Mouse (Mus musculus): ENCODE data around the gene Sytl1. TPM values are rescaled to one million over a fixed set of nuclear protein-coding genes. Genes with fewer than 3 reads are reported as not detected.

Sytl1 gene
- polyA plus RNA-seq, 1 experiment from 2014 or later: 0.84 TPM

GRCm38 (mm10) chr4:133299701-133300100, 36.8 kb upstream of the Sytl1 start:
- Histone ChIP-seq H3K9me3 (ENCODE audit: low read depth, low read length) (no peaks in the 10 kb centered on the region), H3K36me3 (ENCODE audit: insufficient read depth) (peaks cover 51% of the 10 kb centered on the region), H3K9ac (no peak overlapping the region; the same call in 1 of the 2 replicates), H3K4me3 (ENCODE audit: low read depth, low read length) (no peak overlapping the region), H3K27me3 (ENCODE audit: insufficient read depth, low read length) (no peaks in the 10 kb centered on the region), H3K27ac (ENCODE audit: low read depth) (0 out of 2 replicates have a peak overlapping the region, but pooled peaks have one; percentile 42), H3K4me2 (no peak overlapping the region), H3K4me1 (ENCODE audit: insufficient read depth) (peaks cover 10% of the 10 kb centered on the region; the same call in 1 of the 2 replicates)
- 45% methylated on average over 5 of the region's 5 CpGs for WGBS
- TF ChIP-seq CTCF (IDR thresholded peaks at IDR 0.05; ENCODE audit: low read depth): no peak
- ATAC-seq (ENCODE audit: insufficient read depth): no peak
- DNase-seq: peak; percentile 20

- H3K27ac ChIP-seq (ENCODE audit: low read depth): peak overlapping the region; percentile 42; the same call in 1 of the 2 replicates
- H3K4me2 ChIP-seq: no peak overlapping the region
- no peak overlapping the region; the same call in none of the 2 replicates for H3K9ac ChIP-seq
- H3K27me3 ChIP-seq (ENCODE audit: insufficient read depth, low read length): no peaks in the 10 kb centered on the region
- H3K36me3 ChIP-seq (ENCODE audit: insufficient read depth): peaks cover 46% of the 10 kb centered on the region
- TF ChIP-seq CTCF (IDR thresholded peaks at IDR 0.05; ENCODE audit: low read depth): no peak
- H3K4me1 ChIP-seq (ENCODE audit: insufficient read depth): peaks cover 11% of the 10 kb centered on the region; the same call in 1 of the 2 replicates
- no peak for ATAC-seq (ENCODE audit: insufficient read depth)
- peak; percentile 32 for DNase-seq
- no peaks in the 10 kb centered on the region for H3K9me3 ChIP-seq (ENCODE audit: low read depth, low read length)
- H3K4me3 ChIP-seq (ENCODE audit: low read depth, low read length): no peak overlapping the region
- 44% methylated on average over 12 of the region's 12 CpGs for WGBS
Measured at GRCm38 (mm10) chr4:133298516-133299365, 35.8 kb upstream of the Sytl1 start.

- H3K9ac ChIP-seq: 0 out of 2 replicates have a peak overlapping the region, but pooled peaks have one; percentile 16
- peaks cover 19% of the 10 kb centered on the region; the same call in 1 of the 2 replicates for H3K4me1 ChIP-seq (ENCODE audit: insufficient read depth)
- no peak overlapping the region for H3K4me2 ChIP-seq
- no peak overlapping the region for H3K4me3 ChIP-seq (ENCODE audit: low read depth, low read length)
- peaks cover 43% of the 10 kb centered on the region for H3K36me3 ChIP-seq (ENCODE audit: insufficient read depth)
- peak overlapping the region; percentile 65; the same call in 1 of the 2 replicates for H3K27ac ChIP-seq (ENCODE audit: low read depth)
- DNase-seq (peak; percentile 96), ATAC-seq (ENCODE audit: insufficient read depth) (peak; percentile 88)
- H3K27me3 ChIP-seq (ENCODE audit: insufficient read depth, low read length): no peaks in the 10 kb centered on the region
- TF ChIP-seq CTCF (IDR thresholded peaks at IDR 0.05; ENCODE audit: low read depth): peak; percentile 98
- H3K9me3 ChIP-seq (ENCODE audit: low read depth, low read length): no peaks in the 10 kb centered on the region
- WGBS: 4% methylated on average over 5 of the region's 5 CpGs
Measured at GRCm38 (mm10) chr4:133297801-133298238, 34.9 kb upstream of the Sytl1 start.

GRCm38 (mm10) chr4:133297360-133297759, 34.4 kb upstream of the Sytl1 start:
- Histone ChIP-seq H3K4me1 (ENCODE audit: insufficient read depth) (peaks cover 20% of the 10 kb centered on the region; the same call in 1 of the 2 replicates), H3K36me3 (ENCODE audit: insufficient read depth) (peaks cover 39% of the 10 kb centered on the region), H3K27me3 (ENCODE audit: insufficient read depth, low read length) (no peaks in the 10 kb centered on the region), H3K9ac (peak overlapping the region; percentile 2; the same call in 1 of the 2 replicates), H3K27ac (ENCODE audit: low read depth) (no peak overlapping the region), H3K4me2 (no peak overlapping the region), H3K4me3 (ENCODE audit: low read depth, low read length) (no peak overlapping the region), H3K9me3 (ENCODE audit: low read depth, low read length) (no peaks in the 10 kb centered on the region)
- ATAC-seq (ENCODE audit: insufficient read depth): no peak
- TF ChIP-seq CTCF (IDR thresholded peaks at IDR 0.05; ENCODE audit: low read depth): no peak
- 51% methylated on average over 10 of the region's 10 CpGs for WGBS
- no peak for DNase-seq

- no peak for TF ChIP-seq CTCF (IDR thresholded peaks at IDR 0.05; ENCODE audit: low read depth)
- no peaks in the 10 kb centered on the region for H3K9me3 ChIP-seq (ENCODE audit: low read depth, low read length)
- no peak overlapping the region for H3K9ac ChIP-seq
- no peak for ATAC-seq (ENCODE audit: insufficient read depth)
- H3K4me2 ChIP-seq: no peak overlapping the region
- DNase-seq: no peak
- H3K27ac ChIP-seq (ENCODE audit: low read depth): no peak overlapping the region
- H3K4me1 ChIP-seq (ENCODE audit: insufficient read depth): peaks cover 20% of the 10 kb centered on the region; the same call in 1 of the 2 replicates
- no peaks in the 10 kb centered on the region for H3K27me3 ChIP-seq (ENCODE audit: insufficient read depth, low read length)
- peaks cover 29% of the 10 kb centered on the region; the same call in 1 of the 2 replicates for H3K36me3 ChIP-seq (ENCODE audit: insufficient read depth)
- 53% methylated on average over 11 of the region's 11 CpGs for WGBS
- no peak overlapping the region for H3K4me3 ChIP-seq (ENCODE audit: low read depth, low read length)
Measured at GRCm38 (mm10) chr4:133294084-133294483, 31.2 kb upstream of the Sytl1 start.

- 28% methylated on average over 24 of the region's 24 CpGs for WGBS
- H3K9ac ChIP-seq: peak overlapping the region; percentile 36
- peak overlapping the region; percentile 18; the same call in 1 of the 2 replicates for H3K4me2 ChIP-seq
Measured at GRCm38 (mm10) chr4:133292901-133293843, 30.3 kb upstream of the Sytl1 start.

More at GRCm38 (mm10) chr4:133292901-133293843, 30.3 kb upstream of the Sytl1 start:
- no peaks in the 10 kb centered on the region for H3K9me3 ChIP-seq (ENCODE audit: low read depth, low read length)
- peak overlapping the region; percentile 50; the same call in 1 of the 2 replicates for H3K27ac ChIP-seq (ENCODE audit: low read depth)
- peaks cover 29% of the 10 kb centered on the region; the same call in 1 of the 2 replicates for H3K36me3 ChIP-seq (ENCODE audit: insufficient read depth)
- no peak overlapping the region for H3K4me3 ChIP-seq (ENCODE audit: low read depth, low read length)
- DNase-seq (peak; percentile 31), ATAC-seq (ENCODE audit: insufficient read depth) (peak; percentile 36)
- H3K27me3 ChIP-seq (ENCODE audit: insufficient read depth, low read length): no peaks in the 10 kb centered on the region
- no peak for TF ChIP-seq CTCF (IDR thresholded peaks at IDR 0.05; ENCODE audit: low read depth)
- H3K4me1 ChIP-seq (ENCODE audit: insufficient read depth): peaks cover 12% of the 10 kb centered on the region; the same call in 1 of the 2 replicates

Data from lung, embryonic 14.5 days (tissue).